Comparison of ENCODE assay signal across 20 mouse cellular contexts in genomic region chr3:131066171-131066570, GRCm38 (mm10). TPM values are rescaled to one million over a fixed set of nuclear protein-coding genes. Genes with fewer than 3 reads are reported as not detected.
DNase-seq lines count a peak whose midpoint lies in the region; ATAC-seq lines count a peak whose summit lies in the region.
"Had no signal": no experiment of that assay in that cellular context is flagged by ENCODE, and none has a peak within 500 bp of the region (broad histone marks: within the 10 kb centered on the region; RNA-seq: fewer than 3 reads in every experiment).

No protein-coding gene starts in this region.

- DNase-seq in lung, postnatal 14 days, result no peak
- DNase-seq in kidney, adult 9 months, result peak; percentile 18
- peak; percentile 12 to 43 for DNase-seq in kidney, postnatal 36 days
- no peak for DNase-seq in urinary bladder, postnatal 4 days (ENCODE audit: low spot score in 2 of 2)
- no peak for DNase-seq in cerebellum, adult 9-11 months
- DNase-seq in liver, embryonic 11.5 days (ENCODE audit: low spot score), result no peak
- DNase-seq: adrenal gland, adult 2 months; cerebellum, adult 8-10 months; heart, postnatal 10 days; layer of hippocampus, postnatal 36 days; thymus, adult 18-20 months; thymus, postnatal 4 days had no signal

- H3K4me3 ChIP-seq in lung, embryonic 15.5 days, result no peak overlapping the region
- H3K4me3 ChIP-seq in embryonic facial prominence, embryonic 13.5 days, result no peak overlapping the region
- no peak overlapping the region for H3K4me3 ChIP-seq in liver, embryonic 11.5 days (ENCODE audit: low read depth, low read length)
- H3K4me3 ChIP-seq: hindbrain, embryonic 12.5 days; liver, embryonic 12.5 days; neural tube, embryonic 15.5 days had no signal

- no peaks in the 10 kb centered on the region for H3K27me3 ChIP-seq in lung, embryonic 15.5 days
- H3K27me3 ChIP-seq in embryonic facial prominence, embryonic 13.5 days, result no peaks in the 10 kb centered on the region
- H3K27me3 ChIP-seq in liver, embryonic 11.5 days (replicated peaks; ENCODE audit: control insufficient read depth, insufficient read depth, low read length), result no peaks in the 10 kb centered on the region; the same call in 1 of the 2 replicates
- H3K27me3 ChIP-seq: hindbrain, embryonic 12.5 days; liver, embryonic 12.5 days; neural tube, embryonic 15.5 days had no signal

- no peak for ATAC-seq in lung, embryonic 15.5 days (ENCODE audit: borderline replicate concordance, extremely low read depth, low FRiP score, low TSS enrichment)
- ATAC-seq in embryonic facial prominence, embryonic 13.5 days (ENCODE audit: insufficient number of reproducible peaks, insufficient read depth, low FRiP score, low TSS enrichment, low read depth), result no peak
- ATAC-seq in liver, embryonic 11.5 days (replicated peaks; ENCODE audit: low FRiP score), result no peak
- ATAC-seq: forebrain, embryonic 14.5 days; liver, embryonic 12.5 days; midbrain, embryonic 16.5 days had no signal

- 18% methylated on average over 8 of the region's 8 CpGs for WGBS in lung, embryonic 15.5 days
- 21% methylated on average over 8 of the region's 8 CpGs for WGBS in embryonic facial prominence, embryonic 13.5 days
- 36% methylated on average over 8 of the region's 8 CpGs for WGBS in liver, embryonic 11.5 days

- H3K4me1 ChIP-seq in lung, embryonic 15.5 days, result peaks cover 4% of the 10 kb centered on the region; the same call in 1 of the 2 replicates
- peaks cover 11% of the 10 kb centered on the region for H3K4me1 ChIP-seq in embryonic facial prominence, embryonic 13.5 days
- no peaks in the 10 kb centered on the region for H3K4me1 ChIP-seq in liver, embryonic 11.5 days (replicated peaks; ENCODE audit: control insufficient read depth, insufficient read depth, low read length)
- H3K4me1 ChIP-seq: hindbrain, embryonic 12.5 days; liver, embryonic 12.5 days; neural tube, embryonic 15.5 days had no signal

- no peak overlapping the region for H3K27ac ChIP-seq in lung, embryonic 15.5 days
- H3K27ac ChIP-seq in embryonic facial prominence, embryonic 13.5 days, result no peak overlapping the region
- H3K27ac ChIP-seq in liver, embryonic 11.5 days (ENCODE audit: low read depth, low read length), result no peak overlapping the region
- H3K27ac ChIP-seq: hindbrain, embryonic 12.5 days; liver, embryonic 12.5 days; neural tube, embryonic 15.5 days had no signal

- H3K9me3 ChIP-seq in lung, embryonic 15.5 days, result no peaks in the 10 kb centered on the region
- no peaks in the 10 kb centered on the region for H3K9me3 ChIP-seq in embryonic facial prominence, embryonic 13.5 days
- H3K9me3 ChIP-seq in liver, embryonic 11.5 days (ENCODE audit: control insufficient read depth, low read length), result no peaks in the 10 kb centered on the region
- H3K9me3 ChIP-seq: hindbrain, embryonic 12.5 days; liver, embryonic 12.5 days; neural tube, embryonic 15.5 days had no signal

- H3K36me3 ChIP-seq in lung, embryonic 15.5 days, result no peaks in the 10 kb centered on the region
- no peaks in the 10 kb centered on the region for H3K36me3 ChIP-seq in embryonic facial prominence, embryonic 13.5 days
- no peaks in the 10 kb centered on the region for H3K36me3 ChIP-seq in liver, embryonic 11.5 days (ENCODE audit: control insufficient read depth, insufficient read depth, low read length)
- H3K36me3 ChIP-seq: hindbrain, embryonic 12.5 days; liver, embryonic 12.5 days; neural tube, embryonic 15.5 days had no signal

- peak overlapping the region; percentile 22 for H3K4me2 ChIP-seq in lung, embryonic 15.5 days
- peak overlapping the region; percentile 34 for H3K4me2 ChIP-seq in embryonic facial prominence, embryonic 13.5 days
- H3K4me2 ChIP-seq in liver, embryonic 11.5 days, result no peak overlapping the region
- H3K4me2 ChIP-seq: heart, embryonic 11.5 days; hindbrain, embryonic 12.5 days; liver, embryonic 12.5 days; neural tube, embryonic 15.5 days had no signal

- H3K9ac ChIP-seq in lung, embryonic 15.5 days, result no peak overlapping the region
- H3K9ac ChIP-seq in embryonic facial prominence, embryonic 13.5 days, result no peak overlapping the region
- no peak overlapping the region for H3K9ac ChIP-seq in liver, embryonic 11.5 days (ENCODE audit: low read depth, low read length)
- H3K9ac ChIP-seq: hindbrain, embryonic 12.5 days; liver, embryonic 12.5 days; neural tube, embryonic 15.5 days had no signal

RNA-seq across cellular contexts. Expression of gene Lef1, which starts 44.1 kb away (rescaled TPM):
- 16.5 and 22.2 TPM in 2 replicates for polyA plus RNA-seq in lung, embryonic 15.5 days (2015; fragmentation: Nextera tagmentation; extraction: Ambion mirVana)
- 117 and 134 TPM in 2 replicates for polyA plus RNA-seq in embryonic facial prominence, embryonic 13.5 days (2015; fragmentation: Nextera tagmentation; extraction: Ambion mirVana)
- polyA plus RNA-seq in liver, embryonic 11.5 days (2014; fragmentation: Nextera tagmentation; extraction: Ambion mirVana), result 4.0 and 5.0 TPM in 2 replicates

Comparison
In these comparisons a context has a peak if more than half of its experiments do, and no peak if none do; other contexts are left out.
1. DNase-seq: peak in kidney, adult 9 months (single experiment) and kidney, postnatal 36 days (2 of 2); none in lung, postnatal 14 days (single experiment), urinary bladder, postnatal 4 days (0 of 2), cerebellum, adult 9-11 months (single experiment) and liver, embryonic 11.5 days (single experiment).